Mouse (Mus musculus): Measurements from ENCODE around the gene Gpc1.

- TF ChIP-seq CTCF (conservative IDR thresholded peaks at IDR 0.05 in 1 of 2, IDR thresholded peaks at IDR 0.05 in 1 of 2; ENCODE audit: low read depth in 2 of 2, low read length in 2 of 2) (no peak), CHD1 (IDR thresholded peaks at IDR 0.05; ENCODE audit: low read depth, low read length) (no peak), EP300 (IDR thresholded peaks at IDR 0.05; ENCODE audit: low read length) (no peak), POLR2A (IDR thresholded peaks at IDR 0.05; ENCODE audit: low read depth, low read length) (no peak), KAT2A (IDR thresholded peaks at IDR 0.05; ENCODE audit: insufficient replicate concordance, low read length) (no peak), POLR2AphosphoS2 (IDR thresholded peaks at IDR 0.05; ENCODE audit: low read depth, low read length) (no peak)
Measured at GRCm38 (mm10) chr1:92888901-92889655, 57.6 kb downstream of the Gpc1 start.

Measured in CH12.LX (cell line).